Mouse (Mus musculus): ENCODE measurements around the gene Camk2g. TPM values are rescaled to one million over a fixed set of nuclear protein-coding genes. Genes with fewer than 3 reads are reported as not detected.
A peak's percentile ranks its signal among the peaks of the same experiment; 100 is the strongest.

Camk2g gene
- total RNA-seq, 4 experiments from 2014 or later, result 63.3 to 74.9 (median 69.1) TPM

DNA sequence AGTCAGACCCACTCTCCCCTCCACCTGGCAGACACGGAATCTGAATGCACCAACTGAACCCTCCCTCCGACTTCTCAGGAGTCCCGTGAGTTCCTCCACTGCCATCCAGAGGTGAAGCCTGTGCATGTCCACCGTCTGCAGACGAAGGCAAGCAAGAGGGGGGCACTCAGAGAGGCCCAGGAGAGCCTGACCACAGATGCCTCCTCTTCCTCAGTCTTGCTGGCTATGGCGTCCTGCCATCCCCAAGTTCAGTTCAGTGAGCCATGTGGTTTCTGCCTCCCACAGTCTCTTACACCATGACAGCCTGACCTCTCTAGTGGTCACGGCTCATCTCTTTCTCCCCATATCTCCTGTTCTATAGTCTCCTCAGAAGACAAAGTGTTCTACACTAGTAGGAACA lies 9.2 kb downstream of the Camk2g start:
- no peak for DNase-seq

DNA sequence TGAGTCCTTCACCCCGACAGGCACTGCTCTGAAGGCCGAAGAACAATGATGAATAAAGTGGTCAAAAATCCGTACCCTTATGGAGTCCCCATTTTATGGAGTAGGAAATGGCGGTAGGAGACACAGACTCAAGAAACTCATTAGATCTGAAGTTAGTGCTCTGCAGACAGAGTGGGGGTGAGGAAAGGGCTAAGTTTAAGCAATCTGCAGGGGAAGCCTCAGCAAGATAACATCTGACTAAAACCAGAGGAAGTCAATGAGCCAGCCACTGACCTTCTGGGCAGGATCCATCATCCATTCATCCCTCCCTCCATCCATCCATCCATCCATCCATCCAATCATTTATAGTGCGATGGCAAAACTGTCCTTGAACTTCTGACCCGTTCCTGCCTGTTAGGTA lies 10.4 kb downstream of the Camk2g start:
- no peak for DNase-seq

DNA sequence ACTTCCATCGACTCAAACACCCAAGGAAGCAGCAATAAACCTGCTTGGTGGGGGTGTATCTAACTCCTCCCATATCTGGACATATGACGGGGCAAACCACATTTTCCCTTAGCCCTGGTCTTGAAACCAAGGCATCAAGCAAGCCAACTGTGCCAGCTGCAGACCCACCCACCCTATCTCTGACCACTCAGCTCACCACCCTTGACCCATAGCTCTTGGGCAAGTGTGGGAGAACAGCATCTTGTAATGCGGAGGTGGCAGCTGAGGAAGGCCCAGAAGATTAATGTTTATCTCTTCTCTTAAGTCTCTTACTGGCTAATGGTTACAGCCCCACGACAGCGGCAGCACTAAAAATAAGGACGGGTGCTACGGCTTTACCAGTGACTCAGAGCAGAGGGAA lies 11.0 kb downstream of the Camk2g start:
- DNase-seq, result no peak

DNA sequence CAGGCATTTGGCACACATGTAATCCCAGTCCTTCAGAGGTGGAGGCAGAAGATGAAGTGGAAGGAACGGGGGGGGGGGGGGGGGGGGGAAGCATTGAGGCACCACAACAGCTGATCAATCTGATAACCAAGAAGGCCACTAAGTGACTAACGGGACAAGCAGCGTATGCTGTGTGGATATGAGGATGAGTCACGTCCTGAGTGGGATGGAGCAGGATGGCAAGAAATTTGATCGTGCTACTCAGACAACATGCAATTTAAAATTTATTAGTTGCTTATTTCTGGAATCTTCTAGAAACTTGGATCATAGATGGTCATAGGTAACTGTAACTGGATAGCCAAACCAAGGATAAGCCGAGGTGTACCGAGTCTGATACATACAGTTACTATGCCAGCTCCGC lies 13.7 kb downstream of the Camk2g start:
- DNase-seq, result peak; percentile 55

DNA sequence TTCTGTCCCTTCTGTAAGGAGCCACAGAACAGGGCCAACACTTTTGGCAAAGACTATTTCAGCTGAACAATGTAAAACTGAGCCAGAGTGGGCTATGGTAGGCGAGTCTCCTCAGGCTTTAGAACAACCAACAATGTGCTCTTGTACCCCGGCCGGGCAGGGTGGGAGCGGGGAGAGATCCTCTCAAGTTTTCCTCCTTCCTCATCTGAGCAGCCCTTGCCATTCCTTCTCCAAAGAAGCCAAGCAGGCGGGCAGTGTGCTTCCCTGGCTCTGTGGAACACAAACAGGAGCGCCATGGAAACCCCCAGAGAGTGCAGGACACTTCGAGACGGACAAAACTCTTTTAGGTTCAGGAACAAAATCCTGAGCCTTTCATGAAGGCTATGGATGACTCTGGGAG lies 15.4 kb downstream of the Camk2g start:
- no peak for DNase-seq

DNA sequence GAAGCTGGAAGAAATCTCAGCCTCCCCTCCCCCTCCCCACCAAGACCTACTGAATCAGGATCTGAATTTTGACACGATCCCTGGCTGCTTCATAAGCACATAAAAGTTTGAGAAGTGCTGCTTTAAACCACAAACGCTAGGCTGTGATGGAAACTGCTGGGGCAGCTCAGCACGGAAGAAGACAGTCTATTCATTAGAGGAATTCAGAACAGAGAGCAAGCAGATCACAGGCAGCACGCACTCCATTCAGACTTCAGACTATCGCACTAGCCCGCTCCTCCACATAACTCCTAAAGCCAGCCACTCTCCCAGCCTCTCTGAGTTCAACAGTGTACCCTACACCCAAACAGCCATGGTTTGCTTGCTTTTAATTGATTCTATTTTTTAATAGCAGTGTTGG lies 18.2 kb downstream of the Camk2g start:
- no peak for DNase-seq

DNA sequence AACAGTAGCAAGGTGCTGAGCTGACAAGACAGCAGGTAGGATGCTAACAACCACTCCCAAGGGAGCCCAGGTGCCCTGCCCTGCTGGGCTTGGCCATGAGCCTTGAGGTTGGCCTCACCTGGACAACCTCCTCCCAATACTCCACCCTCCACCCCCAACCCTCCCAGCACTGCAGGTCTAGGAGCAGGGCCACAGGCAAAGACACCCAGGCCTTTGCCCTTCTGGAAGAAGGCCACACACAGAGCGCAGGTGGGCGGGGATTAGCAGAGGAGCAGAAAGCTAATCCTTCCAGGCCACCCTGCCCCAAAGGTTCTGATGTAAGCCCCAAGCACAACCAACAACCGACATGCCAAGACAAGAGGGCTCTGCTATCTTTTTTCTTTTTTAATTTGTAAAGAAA lies 20.5 kb downstream of the Camk2g start:
- DNase-seq, result no peak

DNA sequence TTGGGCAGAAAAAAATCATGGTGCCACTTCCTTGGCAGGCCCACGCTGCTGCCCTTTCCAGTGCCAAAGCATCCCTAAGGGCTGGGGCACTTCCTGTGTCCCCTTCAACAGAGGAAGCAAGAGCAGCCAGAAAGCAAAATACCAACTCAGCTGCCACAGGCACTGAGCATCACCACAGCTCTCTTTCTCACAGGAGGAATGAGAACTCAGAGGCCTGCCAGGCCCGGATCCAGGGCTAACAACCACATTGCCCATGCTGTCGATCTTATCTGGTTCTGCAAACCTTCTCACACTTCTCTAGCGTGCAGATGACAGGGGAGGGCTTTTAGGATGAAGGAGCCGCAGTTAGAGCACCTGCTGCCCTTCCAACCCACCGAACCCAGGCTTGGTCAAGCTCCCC lies 21.1 kb downstream of the Camk2g start:
- no peak for DNase-seq

DNA sequence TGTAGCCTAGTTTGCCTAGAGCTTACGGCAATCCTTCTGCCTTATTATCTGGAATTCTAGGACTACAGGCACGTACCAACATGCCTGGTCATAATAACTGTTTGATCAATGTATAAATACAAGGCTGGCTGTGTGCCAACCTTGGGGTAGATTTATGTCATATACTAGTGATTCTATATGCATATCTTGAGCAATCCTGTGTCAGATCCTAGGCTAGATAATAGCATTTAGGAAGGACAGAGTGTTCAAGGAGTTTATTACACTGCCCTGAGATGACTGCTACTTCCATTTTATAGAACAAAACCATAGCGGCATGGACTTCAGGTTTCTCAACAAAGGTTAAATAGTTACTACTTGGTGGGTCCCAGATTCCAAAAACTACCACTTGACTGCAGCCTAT lies 21.9 kb downstream of the Camk2g start:
- DNase-seq, result no peak

DNA sequence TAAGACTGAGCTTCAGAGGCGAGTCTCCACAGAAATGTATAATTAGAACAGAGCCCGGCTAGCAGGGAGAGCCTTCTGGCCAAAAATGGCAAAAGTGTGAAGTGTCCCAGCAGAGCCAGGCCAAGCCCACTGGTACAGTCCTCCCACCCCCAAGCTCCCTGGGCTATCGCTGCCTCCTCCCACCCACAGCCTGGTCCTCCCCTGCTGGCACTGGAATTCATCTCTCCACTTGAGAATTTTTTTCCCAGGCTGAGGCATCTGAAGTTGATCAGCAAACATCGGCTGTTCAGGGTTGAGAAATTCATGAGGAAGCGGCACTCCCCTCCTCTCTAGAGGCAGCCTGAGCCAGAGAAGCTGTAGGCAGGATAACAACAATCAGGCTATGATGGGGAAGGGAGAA lies 25.3 kb downstream of the Camk2g start:
- DNase-seq, result no peak

DNA sequence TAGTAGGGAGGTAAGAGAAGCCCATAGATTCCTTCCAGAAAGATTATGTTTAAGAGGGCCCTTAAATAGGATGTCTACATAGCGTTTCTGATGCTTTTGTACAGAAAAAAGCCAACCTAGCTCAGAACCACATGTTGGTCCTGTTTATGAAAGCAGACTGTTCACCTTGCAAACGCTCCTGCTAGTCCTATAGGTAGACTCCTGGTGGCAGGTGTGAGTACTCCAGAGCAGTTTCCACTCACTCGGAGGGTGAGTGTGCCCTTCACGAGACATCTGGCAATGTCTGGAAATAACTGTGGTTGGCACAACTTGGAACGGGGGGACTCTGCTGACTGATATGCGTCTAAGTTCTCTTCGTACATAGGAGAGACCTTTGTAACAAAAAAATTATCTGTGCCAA lies 26.0 kb downstream of the Camk2g start:
- no peak for DNase-seq

DNA sequence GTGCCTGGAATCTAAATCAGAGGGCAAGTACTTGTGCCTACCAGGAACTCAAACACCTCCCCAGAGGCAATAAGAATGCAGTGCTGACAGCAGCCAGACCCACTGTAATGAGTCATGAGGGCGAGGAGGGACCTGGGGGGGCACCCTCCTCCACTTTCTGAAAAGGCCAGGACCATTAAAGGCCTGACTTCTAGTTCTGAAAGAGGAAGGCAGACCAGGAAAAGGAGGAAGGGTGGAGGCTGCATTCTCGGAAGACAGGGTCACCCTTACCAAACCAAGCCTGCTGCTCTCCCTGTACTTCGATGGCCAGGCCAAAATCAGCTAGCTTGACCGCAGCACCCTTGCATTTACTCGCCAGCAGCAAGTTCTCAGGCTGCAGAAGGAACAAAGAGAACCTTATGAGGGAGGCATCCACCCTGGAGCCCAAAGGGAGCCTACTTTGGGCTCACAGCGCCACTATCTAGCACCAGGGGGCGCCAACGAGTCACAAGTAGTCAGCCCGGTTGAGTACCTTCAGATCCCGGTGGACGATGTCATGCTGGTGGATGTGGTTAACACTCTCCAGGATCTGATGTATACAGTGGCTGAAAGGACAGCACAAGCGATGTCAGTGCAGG lies 28.1 kb downstream of the Camk2g start:
- DNase-seq, result peak; percentile 80

DNA sequence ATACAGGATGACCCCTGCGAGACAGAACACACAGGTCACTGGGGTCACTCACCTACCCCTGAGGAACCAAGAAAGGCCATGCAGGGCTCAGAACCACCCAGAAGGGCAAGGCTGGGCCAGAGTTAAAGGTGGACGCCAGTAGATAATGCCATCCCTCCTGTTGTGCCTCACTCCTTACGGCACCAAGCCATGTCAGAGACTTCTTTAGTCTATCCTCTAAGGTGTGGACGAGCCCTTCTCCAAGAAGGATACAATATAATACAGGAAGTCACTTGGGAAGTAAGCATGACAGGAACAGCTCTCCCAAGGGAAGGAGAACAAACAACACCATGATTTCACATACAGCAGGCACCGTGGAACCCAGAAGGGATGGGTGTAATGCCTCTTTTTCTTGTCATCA lies 28.9 kb downstream of the Camk2g start:
- DNase-seq, result no peak

DNA sequence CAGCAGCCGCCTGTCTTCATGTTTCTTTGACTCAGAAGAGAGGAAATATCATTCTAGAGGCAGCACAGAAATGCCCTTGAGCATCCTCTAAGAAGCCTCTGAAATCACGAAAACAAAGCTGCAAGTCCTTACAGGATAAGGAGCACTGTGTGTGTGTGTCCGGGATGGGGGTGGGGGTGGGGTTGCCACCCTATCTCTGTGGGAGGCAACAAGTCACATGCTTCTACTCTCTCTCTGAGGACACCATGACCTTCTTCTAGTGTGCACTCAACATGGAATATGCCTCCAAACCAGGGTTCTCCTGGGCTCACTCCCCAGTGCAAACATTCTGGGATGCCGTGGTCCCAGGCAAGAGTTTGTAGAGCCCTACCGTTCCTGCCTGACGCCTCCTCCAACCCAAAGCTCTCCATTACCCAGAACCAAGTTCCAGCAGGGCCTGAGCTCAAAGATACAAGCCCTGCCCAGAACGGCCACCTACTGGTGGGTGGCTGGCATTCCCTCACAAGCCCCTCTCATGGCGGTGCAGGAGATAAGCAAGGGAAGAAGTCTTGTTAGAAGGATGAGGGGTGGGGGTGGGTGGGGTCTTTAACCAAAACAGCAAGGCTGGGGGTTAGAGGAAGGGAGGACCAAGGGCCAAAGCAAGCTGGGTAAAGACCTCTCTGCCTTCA lies 35.0 kb downstream of the Camk2g start:
- DNase-seq, result no peak

DNA sequence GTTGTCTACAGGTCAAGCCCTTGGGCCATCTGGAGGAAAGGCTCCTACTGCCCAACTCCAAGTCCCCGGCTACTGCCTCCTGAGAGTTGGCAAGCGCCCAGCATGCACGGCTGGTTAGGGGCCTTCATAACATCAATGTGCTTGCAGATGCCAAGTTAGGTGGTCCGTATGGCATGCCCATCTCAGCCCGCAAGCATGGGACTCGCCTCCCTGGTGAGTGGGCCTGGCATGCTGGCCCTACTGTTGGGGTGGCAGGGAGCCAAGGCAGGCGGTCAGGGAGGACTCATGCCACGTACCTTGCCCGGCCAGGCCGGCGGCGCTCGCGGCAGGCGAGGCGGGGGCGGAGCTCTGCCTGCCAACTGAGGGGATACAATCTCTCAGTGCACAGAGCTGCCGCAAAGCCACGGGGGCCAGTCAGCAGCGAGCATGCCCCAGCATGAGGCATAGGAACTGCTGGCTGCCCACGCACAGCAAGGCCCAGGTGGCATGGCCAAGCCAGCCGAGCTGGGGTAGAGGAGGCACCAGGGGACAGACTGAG lies 36.4 kb downstream of the Camk2g start:
- no peak for DNase-seq

DNA sequence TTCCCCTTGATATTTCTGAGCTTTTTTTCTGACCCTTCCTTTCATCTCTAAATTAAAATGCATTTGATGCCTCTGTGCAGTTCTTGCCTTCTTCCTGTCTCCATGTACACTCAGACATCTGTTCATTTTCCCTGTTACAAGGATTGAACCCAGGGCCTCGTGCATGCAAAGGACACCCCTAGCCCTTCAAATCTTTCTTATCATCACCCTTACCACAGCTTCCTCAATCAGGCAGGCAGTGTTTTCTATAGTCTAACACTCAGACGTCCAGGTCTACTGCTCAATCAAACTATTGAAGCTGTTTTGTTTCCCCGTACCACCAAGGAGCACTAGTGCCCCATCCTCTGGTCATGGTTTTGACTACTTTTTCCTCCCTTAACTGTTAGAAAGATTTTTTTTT lies 40.1 kb downstream of the Camk2g start:
- no peak for DNase-seq

DNA sequence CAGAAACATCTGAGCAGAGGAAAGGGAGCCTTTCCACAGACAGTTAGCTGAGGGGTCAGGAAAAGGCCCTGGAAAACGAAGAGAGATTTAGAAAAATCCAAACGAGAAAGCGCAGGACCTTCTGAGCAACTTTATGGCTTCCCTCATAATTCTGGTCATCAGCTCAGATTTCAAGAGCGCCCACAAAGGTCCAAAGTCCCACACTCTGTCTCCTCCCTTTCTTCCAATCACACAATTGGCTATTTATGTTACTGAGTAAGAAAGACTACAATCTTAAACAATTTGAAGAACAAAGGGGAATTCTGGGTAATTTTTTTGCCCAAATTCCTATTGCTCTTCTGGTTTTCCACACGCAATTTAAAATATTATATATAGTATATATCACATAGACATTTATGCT lies 43.4 kb downstream of the Camk2g start:
- DNase-seq, result no peak

DNA sequence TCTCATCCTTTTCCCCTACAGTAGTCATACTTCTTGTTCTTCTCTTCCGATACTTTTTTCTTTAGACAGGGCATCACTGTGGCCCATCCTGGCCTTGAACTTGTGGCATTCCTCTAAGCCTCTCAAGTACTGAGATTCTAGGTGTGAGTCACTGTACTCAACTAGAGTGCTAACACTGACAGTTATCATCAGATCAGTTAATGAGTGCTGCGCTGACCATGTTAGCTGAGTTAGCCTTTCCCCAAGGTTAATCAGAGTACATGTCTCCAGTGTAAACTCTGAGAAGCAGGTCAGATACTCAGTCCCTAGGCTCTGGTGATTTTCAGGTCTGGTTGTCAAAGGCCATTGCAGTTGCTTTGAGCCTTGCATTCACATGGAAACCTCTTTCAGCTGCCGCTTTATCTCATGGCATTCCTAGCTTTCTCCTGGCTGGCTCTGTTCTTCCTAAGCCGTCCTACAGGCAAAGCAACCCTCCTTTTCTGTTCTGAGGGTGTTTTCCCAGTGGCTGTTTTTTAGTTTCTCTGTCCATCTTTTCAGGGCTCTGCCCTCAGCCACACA lies 44.3 kb downstream of the Camk2g start:
- no peak for DNase-seq

DNA sequence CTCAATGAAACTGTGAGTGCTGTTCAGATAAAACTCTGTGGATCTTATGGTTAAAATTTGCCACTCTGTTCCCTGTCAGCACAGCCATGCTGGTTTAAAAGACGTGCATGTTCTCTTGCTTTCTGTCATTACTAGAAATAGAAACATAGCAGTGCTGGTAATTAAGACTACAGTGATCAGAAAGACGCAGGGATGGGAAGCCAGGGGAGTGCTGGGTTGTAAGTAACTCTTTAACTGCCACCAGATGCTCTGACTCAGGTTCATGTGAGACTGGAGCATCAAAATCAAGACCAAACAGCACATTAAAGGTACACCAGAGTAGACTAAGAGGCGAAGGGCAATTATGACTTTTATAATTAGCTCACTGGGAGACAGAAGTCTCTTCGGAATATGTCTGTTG lies 45.5 kb downstream of the Camk2g start:
- no peak for DNase-seq

DNA sequence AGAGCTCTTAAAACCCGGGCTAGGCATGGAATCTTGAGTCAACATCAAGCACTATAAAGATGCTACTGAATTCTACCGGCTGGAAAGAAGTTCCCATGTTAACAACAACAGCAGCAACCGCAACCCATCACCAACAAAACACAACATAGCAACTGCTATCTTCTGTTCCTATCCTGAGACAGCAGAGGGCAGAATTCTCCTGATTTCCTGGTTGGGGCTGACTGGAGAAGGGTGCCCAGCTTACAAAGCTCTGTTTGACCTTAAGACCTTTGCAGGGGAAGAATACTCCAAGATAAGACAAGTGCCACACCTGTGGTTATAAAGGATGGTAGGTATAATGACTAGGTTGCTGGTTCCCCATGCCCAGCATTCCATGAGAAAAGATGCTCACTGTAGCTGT lies 47.0 kb downstream of the Camk2g start:
- DNase-seq, result no peak

DNA sequence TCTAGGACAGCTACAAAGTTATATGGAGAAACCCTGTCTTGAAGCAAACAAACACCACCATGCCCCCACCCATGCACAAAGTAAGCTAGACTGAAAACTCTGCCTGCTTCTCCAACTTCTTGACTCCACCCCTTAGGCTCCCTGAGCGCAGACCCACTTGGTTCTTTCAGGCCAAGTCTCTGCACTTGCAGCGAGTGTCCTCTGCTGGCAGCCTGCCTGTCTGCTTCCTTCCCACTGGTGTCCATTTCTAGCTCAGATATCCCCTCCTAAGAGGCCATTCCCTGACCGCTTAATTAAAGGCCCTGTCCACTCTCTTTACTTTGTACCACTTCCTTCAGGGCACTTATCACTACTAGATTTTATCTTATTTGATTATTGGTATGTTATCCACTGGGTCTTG lies 50.3 kb downstream of the Camk2g start:
- no peak for DNase-seq

DNA sequence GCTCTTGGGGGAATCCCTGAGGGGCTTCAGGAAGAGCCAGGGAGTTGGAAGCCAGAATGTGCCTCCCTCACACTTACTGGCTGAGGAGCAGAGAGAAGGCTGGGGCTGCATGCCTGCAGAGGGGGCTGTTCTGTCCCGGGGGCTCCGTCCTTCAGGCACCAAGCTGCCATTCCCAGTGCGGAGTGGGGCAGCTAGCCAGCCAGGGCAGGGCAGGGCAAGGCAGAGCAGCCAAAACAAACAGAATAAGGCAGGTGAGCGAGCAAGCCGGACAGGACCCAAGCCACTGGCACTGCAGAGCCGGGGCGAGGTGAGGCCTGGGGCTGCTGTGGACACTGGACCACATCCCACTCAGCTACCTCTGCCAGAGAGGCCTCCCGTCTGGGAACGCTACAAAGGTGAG lies 52.6 kb downstream of the Camk2g start:
- no peak for DNase-seq

DNA sequence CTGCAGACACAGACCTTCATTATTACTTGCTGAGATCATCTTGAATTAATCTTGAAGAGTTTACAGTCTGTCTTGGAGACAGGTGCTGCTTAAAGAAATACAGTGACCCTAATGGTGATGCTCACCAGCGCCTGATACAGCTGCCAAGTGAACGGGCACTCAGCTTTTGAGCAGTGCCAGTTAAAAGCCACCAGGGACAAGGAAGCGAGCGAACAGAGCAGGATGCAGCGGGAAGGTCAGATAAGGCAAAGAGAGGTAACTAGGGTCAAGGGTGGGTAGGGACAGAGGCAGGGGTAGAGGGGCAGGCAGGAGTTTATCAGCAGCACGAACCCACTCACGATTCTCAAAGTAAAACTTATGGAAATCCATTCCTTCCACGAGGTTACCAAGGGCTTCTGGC lies 55.4 kb downstream of the Camk2g start:
- no peak for DNase-seq

DNA sequence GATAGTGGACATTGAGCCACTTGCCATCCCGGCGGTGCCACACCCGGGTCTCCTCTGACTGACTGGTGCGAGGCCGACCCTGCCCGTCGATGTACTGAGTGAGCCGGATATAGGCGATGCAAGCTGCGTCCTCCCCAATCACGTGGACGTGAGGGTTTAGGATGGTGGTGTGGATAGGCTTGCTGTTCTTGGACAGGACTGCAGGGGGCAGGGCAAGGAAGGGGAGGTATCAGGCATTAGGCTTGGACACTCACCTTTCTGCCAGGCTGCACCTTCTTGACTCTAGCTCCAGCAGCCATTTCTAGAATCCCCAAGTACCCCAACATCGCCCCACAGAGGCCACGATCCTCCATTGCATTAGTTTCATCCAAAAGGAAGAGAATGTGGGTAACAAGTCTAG lies 56.6 kb downstream of the Camk2g start:
- no peak for DNase-seq
